ENCODE assay signal across 8 mouse cellular contexts in the genomic region with DNA sequence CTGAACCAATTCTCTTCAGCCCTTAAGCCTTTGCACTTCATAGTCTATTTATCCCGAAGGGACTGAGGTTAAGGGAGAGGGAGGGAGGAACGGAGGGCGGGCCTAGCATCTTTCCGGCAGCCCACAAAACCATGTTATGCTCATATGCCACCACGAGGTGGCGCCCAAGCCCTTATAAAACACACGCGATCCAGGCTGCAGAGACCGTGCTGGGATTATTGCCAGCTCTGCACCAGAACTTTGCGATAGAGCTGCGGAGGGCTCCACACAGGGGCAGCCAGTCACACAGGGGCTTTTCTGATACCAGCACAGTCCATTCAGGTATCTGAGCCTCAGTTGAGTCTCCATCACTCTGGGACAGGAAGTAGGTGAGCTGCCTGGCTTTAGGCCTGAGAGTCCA. TPM values are rescaled to one million over a fixed set of nuclear protein-coding genes. Genes with fewer than 3 reads are reported as not detected.
DNase-seq lines count a peak whose midpoint lies in the region; ATAC-seq lines count a peak whose summit lies in the region.

No protein-coding gene starts in this region.

- H3K27me3 ChIP-seq in embryonic facial prominence, embryonic 15.5 days = no peaks in the 10 kb centered on the region; the same call in 1 of the 2 replicates
- peaks cover 49% of the 10 kb centered on the region for H3K27me3 ChIP-seq in heart, embryonic 10.5 days (ENCODE audit: insufficient read depth, poor library complexity, severe bottlenecking)

- H3K27ac ChIP-seq in embryonic facial prominence, embryonic 15.5 days (replicated peaks) = no peak overlapping the region
- no peak overlapping the region for H3K27ac ChIP-seq in heart, embryonic 10.5 days

- no peaks in the 10 kb centered on the region for H3K9me3 ChIP-seq in embryonic facial prominence, embryonic 15.5 days (replicated peaks)
- H3K9me3 ChIP-seq in heart, embryonic 10.5 days = no peaks in the 10 kb centered on the region

- DNase-seq in CD4-positive, CD25-positive, alpha-beta regulatory T cell, adult 2 months (ENCODE audit: low read depth, low spot score) = peak; percentile 91
- DNase-seq in adrenal gland, postnatal 36 days = peak; percentile 88 to 91
- peak; percentile 91 for DNase-seq in heart, embryonic 10.5 days (ENCODE audit: low spot score)
- DNase-seq in kidney, postnatal 36 days = peak; percentile 91 to 94
- peak; percentile 86 to 88 for DNase-seq in lung, adult 18-20 months
- DNase-seq in ovary, adult 18-20 months (ENCODE audit: low spot score) = peak; percentile 78
- DNase-seq in thymus, adult 18-20 months = peak; percentile 56 to 60

- H3K4me1 ChIP-seq in embryonic facial prominence, embryonic 15.5 days = peaks cover 22% of the 10 kb centered on the region
- H3K4me1 ChIP-seq in heart, embryonic 10.5 days = peaks cover 24% of the 10 kb centered on the region

- no peaks in the 10 kb centered on the region for H3K36me3 ChIP-seq in embryonic facial prominence, embryonic 15.5 days
- no peaks in the 10 kb centered on the region for H3K36me3 ChIP-seq in heart, embryonic 10.5 days

- no peak overlapping the region for H3K9ac ChIP-seq in embryonic facial prominence, embryonic 15.5 days

- under 1% methylated on average over 11 of the region's 11 CpGs for WGBS in embryonic facial prominence, embryonic 15.5 days
- WGBS in heart, embryonic 10.5 days = 1% methylated on average over 11 of the region's 11 CpGs

- no peak; the same call in 1 of the 2 replicates for ATAC-seq in embryonic facial prominence, embryonic 15.5 days (ENCODE audit: insufficient number of reproducible peaks, low FRiP score, low TSS enrichment, low read depth)

- no peak overlapping the region for H3K4me3 ChIP-seq in embryonic facial prominence, embryonic 15.5 days (replicated peaks)
- no peak overlapping the region for H3K4me3 ChIP-seq in heart, embryonic 10.5 days

- H3K4me2 ChIP-seq in embryonic facial prominence, embryonic 15.5 days (replicated peaks) = 0 out of 2 replicates have a peak overlapping the region, but pooled peaks have one; percentile 12

RNA-seq across cellular contexts. Expression of a gene that starts 12.1 kb away (rescaled TPM):
- 10 to 100 TPM; 34.6 to 63.8 TPM for total RNA-seq in adrenal gland, postnatal 36 days (2021)
- 84.0 and 86.6 TPM in 2 replicates for polyA plus RNA-seq in embryonic facial prominence, embryonic 15.5 days (2015; fragmentation: Nextera tagmentation; extraction: Ambion mirVana)
- polyA plus RNA-seq in heart, embryonic 10.5 days (2016; fragmentation: Nextera tagmentation; extraction: Ambion mirVana) = 12.9 and 16.6 TPM in 2 replicates
